Mouse (Mus musculus): ENCODE measurements at regions not wholly inside any gene's neighbourhood (a gene's known extent, or its start where the extent isn't known, plus 50 kb on each side); places are given as distances from the start of the nearest gene placed in this dataset.

DNA sequence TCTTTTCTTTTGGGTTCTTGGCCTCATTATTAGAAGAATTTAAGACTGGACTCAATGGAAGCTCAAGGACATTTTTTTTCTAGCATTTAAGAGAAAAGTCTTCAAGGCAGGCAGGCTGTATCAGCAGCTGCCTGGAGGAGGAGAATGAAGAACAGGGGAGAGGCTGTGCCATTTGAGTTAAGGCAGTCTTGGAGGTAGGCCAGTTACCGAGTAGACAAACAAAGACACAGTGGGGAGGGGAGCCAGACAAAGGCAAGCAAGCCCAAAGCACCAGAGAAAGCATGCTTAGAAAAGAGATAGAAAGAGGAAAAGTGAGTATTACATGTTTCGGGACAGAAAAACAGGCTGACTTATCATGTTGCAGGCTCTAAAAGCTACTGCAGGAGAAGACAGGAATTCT is 392.0 kb downstream of the Igsf11 start:
- ATAC-seq (replicated peaks; ENCODE audit: poor library complexity): no peak

DNA sequence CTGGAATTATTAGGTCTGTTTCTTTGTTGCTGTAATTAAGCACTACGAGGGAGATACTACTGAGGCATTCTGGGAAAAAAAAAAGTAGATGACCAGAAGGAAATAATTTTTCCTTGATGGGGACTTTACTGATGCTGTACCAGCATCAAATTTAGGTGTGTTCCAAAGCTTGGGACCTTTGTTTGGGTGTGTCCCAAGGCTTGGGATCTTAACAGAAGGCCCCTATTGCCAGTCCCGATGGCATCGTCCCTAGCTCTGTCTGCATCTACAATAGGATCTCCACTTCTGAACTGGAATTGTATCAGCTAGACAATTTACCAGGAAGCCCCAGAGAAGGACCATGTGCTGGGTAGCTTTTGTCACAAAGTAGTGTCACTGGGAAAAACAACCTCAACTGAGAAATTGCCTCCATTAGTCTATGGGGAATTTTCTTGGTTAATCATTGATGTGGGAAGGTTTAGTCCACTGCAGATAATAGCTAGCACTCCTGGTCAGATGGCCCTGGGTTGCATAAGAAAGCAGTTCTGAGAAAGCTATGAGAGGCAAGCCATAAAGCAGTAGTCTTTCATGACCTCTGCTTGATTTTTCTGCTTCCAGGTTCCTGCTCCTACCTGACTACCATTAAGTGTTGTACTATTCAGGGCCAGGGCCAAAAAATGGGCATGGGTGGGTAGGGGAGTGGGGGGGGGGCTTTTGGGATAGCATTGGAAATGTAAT is 392.7 kb downstream of the Igsf11 start:
- no peak for ATAC-seq (replicated peaks; ENCODE audit: poor library complexity)

DNA sequence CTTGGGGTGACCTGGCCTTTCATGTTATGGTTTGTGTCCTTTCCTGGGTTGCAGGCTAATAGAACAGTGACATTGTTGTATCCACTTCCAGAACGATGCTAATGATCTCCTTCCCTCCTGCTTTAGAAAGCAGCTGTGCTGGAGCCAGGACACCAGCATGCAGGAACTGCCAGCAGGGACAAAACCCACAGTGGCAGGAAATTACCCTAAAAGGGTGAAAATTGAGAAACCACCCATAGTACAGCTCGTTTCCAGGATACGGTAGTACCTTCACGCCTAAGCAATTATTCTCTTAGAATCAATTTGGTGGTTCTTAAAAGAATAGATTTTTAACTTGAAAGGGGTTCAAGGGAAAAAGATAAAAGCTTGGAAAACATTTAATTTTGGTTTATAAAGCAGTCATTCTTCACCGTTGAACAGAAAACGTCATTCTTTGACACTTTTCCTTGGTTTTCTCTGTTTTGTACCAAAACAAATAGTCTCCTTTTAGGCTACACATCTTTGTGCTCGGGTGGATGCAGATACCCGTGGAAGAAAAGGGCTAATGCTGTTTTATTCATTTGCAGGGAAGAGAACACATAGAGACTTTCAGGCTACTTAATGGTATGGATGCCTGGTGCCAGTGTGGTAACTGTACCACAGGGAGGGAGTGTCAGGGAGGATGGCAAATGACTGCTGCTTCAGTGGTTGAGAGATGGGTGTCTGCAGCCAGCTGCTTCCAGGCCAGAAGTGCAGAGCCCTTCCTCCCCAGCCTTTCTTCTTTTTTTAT is 394.5 kb downstream of the Igsf11 start:
- ATAC-seq (replicated peaks; ENCODE audit: poor library complexity): no peak

- no peak for ATAC-seq (replicated peaks; ENCODE audit: poor library complexity)
Observed at GRCm38 (mm10) chr16:39298856-39299255, 406.4 kb downstream of the Igsf11 start.

DNA sequence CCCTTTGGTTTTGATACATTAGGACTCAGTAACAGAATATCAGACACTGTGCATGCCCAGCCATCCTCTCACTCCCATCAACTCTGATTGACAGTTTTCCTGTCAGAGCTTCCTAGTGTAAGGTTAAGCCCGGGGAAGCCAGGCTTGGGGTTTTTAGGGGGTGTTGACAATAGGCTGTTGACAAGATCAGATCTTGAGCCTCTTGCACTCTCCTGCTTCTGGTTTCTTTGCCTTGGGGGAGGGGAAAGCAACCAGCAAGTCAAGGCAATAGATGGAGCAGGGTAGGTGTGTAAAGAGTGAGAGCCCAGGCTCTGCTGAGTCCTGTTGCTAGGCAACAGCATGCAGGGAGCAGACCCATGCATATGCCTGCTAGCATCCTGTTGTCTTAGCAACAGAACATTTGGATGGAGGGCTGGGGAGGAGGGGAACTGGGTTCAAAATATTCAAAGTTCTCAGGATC is 410.5 kb downstream of the Igsf11 start:
- no peak for ATAC-seq (replicated peaks; ENCODE audit: poor library complexity)

GRCm38 (mm10) chr16:39303371-39303770 is 410.9 kb downstream of the Igsf11 start:
- ATAC-seq (replicated peaks; ENCODE audit: poor library complexity): no peak

DNA sequence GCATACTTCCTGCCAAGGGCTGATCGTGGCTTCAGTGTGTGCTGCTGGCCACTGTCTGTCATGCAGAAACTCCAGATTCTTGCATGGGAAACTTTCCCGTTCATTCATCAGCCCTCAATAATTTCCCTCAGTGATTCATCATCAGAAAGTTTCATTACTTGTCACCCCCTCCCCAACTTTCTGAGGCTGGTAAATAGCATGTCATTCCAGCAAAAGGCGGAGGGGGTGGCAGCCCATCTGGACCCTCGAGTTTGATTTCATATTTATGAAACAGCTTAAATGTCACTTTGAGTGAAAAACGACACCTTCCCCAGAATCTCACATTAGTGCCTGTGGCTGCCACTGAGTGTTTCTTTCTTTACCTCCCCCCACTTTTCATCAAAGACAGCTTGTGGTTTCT is 415.5 kb downstream of the Igsf11 start:
- ATAC-seq (replicated peaks; ENCODE audit: poor library complexity): no peak

DNA sequence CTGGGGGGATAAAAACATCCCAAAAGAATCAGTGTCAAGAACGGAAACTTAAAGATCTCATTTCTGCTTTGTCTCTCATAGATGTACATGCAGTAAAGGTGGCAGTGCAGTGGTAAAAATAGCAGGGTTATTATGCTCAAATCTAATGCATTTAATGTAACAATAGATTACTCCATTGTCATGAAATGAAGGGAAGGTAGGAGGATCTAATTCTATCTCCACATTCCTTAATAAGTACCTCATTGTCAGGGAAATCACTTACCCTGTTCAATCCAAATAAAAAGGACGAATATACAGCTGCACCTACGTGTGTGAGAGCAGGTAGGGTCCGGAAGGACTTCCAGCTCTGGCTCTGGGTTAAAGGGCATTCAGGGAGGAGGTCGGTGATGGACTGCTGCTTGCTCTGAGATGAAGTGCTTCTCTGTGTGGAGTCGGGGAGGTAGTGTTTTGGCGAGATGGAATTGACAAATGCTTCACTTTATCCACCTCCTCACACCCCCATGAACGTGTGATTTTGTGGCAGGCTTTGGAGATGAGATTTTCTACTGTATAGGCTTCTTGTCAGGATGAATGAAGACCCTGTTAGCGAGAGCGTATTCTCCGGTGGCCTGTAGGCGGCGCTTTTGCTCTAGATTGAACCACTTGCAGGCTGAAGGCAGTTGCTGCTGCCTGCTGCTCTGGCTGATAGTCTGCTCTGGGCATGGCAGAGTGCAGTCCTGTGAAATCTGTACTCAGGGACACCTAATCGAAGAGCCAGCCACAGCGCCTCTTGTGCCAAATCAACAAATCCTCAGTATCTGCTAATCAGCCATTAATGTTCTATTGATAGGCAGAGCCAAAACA is 424.5 kb downstream of the Igsf11 start:
- no peak for ATAC-seq (replicated peaks; ENCODE audit: poor library complexity)

- ATAC-seq (replicated peaks; ENCODE audit: poor library complexity): no peak
Observed at GRCm38 (mm10) chr16:39325627-39326026, 433.2 kb downstream of the Igsf11 start.

GRCm38 (mm10) chr16:39363657-39364056 is 471.2 kb downstream of the Igsf11 start:
- no peak for ATAC-seq (replicated peaks; ENCODE audit: poor library complexity)

- no peak for ATAC-seq (replicated peaks; ENCODE audit: poor library complexity)
Observed at GRCm38 (mm10) chr16:39368276-39368675, 475.8 kb downstream of the Igsf11 start.

DNA sequence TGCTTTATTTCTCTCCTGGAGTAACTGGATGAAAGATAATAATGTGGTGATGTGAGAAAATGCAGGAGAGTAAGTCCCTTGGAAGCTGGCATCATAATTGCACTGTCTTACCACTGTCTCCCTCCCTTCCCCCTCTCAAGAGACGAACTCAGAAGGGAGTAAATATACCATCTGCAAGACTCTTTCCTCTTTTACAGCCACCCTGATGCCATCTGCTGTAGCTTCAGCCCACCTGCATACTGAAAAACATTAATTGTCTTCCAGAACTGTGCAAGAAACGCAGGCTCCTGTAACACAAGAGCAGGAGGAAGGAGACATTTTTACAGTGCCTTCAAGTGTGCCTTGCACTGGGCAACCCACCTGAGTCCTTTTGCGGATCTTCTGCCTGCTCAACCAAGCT is 482.1 kb downstream of the Igsf11 start:
- no peak for ATAC-seq (replicated peaks; ENCODE audit: poor library complexity)

DNA sequence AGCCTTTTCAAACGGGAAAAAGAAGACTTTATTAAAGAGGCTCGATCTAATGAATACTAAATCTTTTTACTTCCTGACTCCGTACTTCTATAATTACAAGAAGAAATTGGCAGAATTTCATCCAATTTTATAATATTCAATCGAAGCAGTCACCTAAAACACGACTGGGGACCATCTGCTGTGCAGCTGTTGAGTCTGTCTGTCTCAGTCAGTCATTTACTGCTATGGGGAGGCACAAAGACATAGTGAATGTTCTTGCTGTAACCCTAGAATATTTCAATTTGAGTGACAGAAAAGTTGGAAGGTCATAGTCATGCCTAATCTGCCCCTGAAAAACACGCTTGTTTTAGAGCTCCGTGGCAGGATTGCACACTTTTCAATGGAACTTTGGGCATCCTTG is 487.5 kb downstream of the Igsf11 start:
- ATAC-seq (replicated peaks; ENCODE audit: poor library complexity): no peak

DNA sequence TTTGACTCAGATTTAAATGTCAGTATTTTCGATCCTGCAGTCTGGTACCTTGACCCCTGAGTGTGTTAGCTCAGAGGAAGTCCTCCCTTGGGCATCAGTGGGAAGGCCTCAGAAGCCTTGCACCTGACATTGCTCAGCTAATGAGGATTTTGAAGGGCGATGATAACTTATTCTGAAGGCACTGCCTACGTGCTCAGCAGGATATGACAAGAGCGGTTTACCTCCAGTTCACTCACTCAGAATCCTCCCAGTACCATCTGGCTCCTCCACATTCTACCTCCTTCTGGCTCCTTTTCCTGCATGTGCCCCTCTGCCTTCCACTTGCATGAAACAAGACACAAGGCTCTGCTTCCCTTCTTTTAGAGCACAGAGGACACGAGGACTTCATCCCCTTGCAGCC is 497.5 kb downstream of the Igsf11 start:
- ATAC-seq (replicated peaks; ENCODE audit: poor library complexity): no peak

DNA sequence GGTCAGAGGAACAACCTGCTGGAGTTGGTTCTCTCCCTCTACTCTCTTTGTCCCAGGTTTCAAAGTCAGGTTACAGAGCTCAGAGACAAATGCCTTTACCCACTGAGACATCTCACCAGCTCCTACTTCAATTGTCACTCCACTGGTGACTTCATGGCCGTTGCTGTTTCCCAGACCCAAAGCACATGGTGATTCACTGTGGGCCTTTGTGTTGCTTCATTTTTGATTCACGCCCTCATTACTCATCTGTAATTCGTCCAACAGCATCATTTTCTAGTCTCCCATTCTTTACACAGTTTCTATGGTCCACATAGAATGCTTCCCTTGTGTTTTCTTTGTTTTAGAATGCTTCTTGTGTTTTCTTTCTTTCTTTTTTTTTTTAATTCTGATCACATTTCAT is 498.2 kb downstream of the Igsf11 start:
- no peak for ATAC-seq (replicated peaks; ENCODE audit: poor library complexity)

- ATAC-seq (replicated peaks; ENCODE audit: poor library complexity): no peak
Observed at GRCm38 (mm10) chr16:39402101-39402749, 509.8 kb downstream of the Igsf11 start.

DNA sequence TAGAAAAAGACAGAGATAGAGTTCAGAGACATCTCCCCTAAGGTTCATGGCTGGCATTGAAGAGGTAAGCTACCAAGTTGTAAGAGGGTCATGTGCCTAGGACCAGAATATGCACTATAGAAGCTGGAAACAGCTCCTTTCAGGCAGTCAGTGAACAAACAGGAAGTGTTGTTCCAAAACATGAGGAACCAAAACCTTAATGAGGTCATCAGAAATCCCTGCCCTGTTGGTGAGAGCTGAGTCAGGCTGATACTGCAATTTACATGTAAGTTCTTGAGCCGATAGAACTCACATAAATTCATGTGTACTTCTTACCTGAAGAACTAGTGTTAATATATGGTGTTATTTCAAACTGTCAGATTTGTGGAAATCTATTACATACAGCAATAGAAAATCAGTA is 539.1 kb downstream of the Igsf11 start:
- no peak for ATAC-seq (replicated peaks; ENCODE audit: poor library complexity)

DNA sequence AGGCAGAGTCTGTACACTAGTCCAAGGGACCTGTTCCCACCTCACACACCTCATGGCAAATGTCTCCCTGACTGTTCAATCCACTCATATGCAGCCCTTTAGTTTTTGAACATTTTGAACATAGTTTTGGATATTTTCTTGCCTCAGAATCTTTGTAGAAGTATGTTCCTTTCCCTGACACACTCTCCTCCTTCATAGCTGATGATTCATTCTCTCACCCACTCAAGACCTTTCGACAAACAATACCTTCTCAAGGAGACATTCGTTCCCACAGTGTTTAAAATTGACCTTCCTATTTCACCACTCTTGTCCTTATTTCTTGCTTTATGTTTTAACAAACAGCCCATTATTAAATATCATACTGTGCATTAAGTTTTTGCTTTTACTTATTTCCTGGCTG is 538.4 kb upstream of the Lsamp start:
- no peak for ATAC-seq (replicated peaks; ENCODE audit: poor library complexity)

DNA sequence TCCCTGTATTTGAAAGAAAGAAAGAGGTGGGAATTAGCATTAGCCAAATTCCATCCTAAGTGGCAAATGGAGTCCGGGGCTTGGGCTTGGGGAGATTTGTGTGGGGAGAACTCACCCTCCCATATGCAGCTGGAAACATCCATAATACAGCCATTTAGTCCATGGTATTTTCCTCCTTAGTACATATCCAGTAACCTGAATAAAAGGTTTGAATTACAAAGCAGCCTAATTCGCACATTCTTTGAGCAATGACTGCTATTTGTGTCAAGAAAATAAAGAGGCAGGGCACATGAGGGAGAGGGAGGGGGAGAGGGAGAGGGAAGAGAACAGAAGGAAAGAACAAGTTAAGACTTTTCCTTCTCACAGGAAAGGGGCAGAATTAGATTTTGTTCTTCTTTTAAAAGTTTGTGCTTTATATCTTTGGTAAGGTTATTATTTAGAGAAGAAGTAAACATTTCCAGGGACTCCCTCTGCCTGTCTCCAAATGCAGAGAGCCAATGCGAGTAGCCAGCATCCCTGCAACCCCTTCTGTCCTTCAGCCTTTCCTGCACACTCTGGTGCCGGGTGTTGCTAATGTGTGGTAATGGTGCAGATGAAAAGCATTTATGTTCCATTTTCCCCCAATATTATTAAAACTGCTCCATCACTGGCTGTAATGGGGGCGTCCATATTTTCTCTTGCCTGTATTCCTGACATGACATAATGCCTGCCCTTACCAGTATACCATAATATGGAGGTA is 530.6 kb upstream of the Lsamp start:
- no peak for ATAC-seq (replicated peaks; ENCODE audit: poor library complexity)
